Mouse (Mus musculus) testis, adult 10 weeks (tissue): ENCODE measurements around the gene Dlg2. TPM values are rescaled to one million over a fixed set of nuclear protein-coding genes. Genes with fewer than 3 reads are reported as not detected.

ENCODE experiments used
- polyA plus RNA-seq: library from polyadenylated mRNA; stranded (reverse); fragments of 350-450 nt; fragmentation: Illumina TruSeq; extraction: RNeasy Lipid Tissue Mini Kit (QIAGEN cat#74804); gene quantifications from one replicate; pipeline ENCODE4 v1.2.3, GENCODE M21; 2014; ENCODE audit warnings: low read depth, low replicate concordance

Gene Dlg2
- polyA plus RNA-seq, result 53.4 TPM

GRCm38 (mm10) chr7:90476313-90477245, at the start of gene Dlg2:
Dlg2 (plus strand) TSS chr7:90476672.

GRCm38 (mm10) chr7:90442518-90443080, 33.9 kb upstream of the Dlg2 start, which contains the start of gene Crebzf:
Crebzf (plus strand) TSS chr7:90442729.

GRCm38 (mm10) chr7:90456845-90457468, 19.5 kb upstream of the Dlg2 start, which contains the start of gene Tmem126a:
Tmem126a (minus strand) TSS chr7:90457229.

GRCm38 (mm10) chr7:90475793-90476312, 619 bp upstream of the Dlg2 start, which contains the start of gene Tmem126b:
Tmem126b (minus strand) TSS chr7:90476001.

Other genes starting within 250 kb of the Dlg2 start
- gene Ccdc83, start 210.9 kb upstream of the Dlg2 start, polyA plus RNA-seq, result 340 TPM
- 5.2 TPM for gene Sytl2, start 174.4 kb upstream of the Dlg2 start, polyA plus RNA-seq
- 70.6 TPM for gene Ccdc89, start 50.1 kb upstream of the Dlg2 start, polyA plus RNA-seq
- 49.3 TPM for gene Crebzf, start 33.9 kb upstream of the Dlg2 start, polyA plus RNA-seq
- gene Tmem126a, start 19.4 kb upstream of the Dlg2 start, polyA plus RNA-seq, result 53.7 TPM
- gene Tmem126b, start 671 bp upstream of the Dlg2 start, polyA plus RNA-seq, result 7.1 TPM